Mouse (Mus musculus): ENCODE data around the gene Gm26620.

The Gm26620 gene

GRCm38 (mm10) chr1:170884978-170885561, at the start of gene Gm26620, which contains the start of gene Dusp12:
Gene Gm26620, plus strand, starts transcription at chr1:170885065.
Gene Dusp12, minus strand, starts transcription at chr1:170885540.
- peak; percentile 98 for ATAC-seq (ENCODE audit: insufficient number of reproducible peaks, low FRiP score, low TSS enrichment)

GRCm38 (mm10) chr1:170839685-170840084, 45.2 kb upstream of the Gm26620 start:
- no peak for ATAC-seq (ENCODE audit: insufficient number of reproducible peaks, low FRiP score, low TSS enrichment)

GRCm38 (mm10) chr1:170844380-170844779, 40.5 kb upstream of the Gm26620 start:
- ATAC-seq (ENCODE audit: insufficient number of reproducible peaks, low FRiP score, low TSS enrichment), result no peak

- no peak for ATAC-seq (ENCODE audit: insufficient number of reproducible peaks, low FRiP score, low TSS enrichment)
Measured at GRCm38 (mm10) chr1:170845448-170846307, 39.2 kb upstream of the Gm26620 start.

GRCm38 (mm10) chr1:170850007-170850406, 34.9 kb upstream of the Gm26620 start:
- ATAC-seq (ENCODE audit: insufficient number of reproducible peaks, low FRiP score, low TSS enrichment), result no peak

- ATAC-seq (ENCODE audit: insufficient number of reproducible peaks, low FRiP score, low TSS enrichment), result no peak
Measured at GRCm38 (mm10) chr1:170850637-170851624, 33.9 kb upstream of the Gm26620 start.

- ATAC-seq (ENCODE audit: insufficient number of reproducible peaks, low FRiP score, low TSS enrichment), result no peak
Measured at GRCm38 (mm10) chr1:170853604-170854003, 31.3 kb upstream of the Gm26620 start.

- ATAC-seq (ENCODE audit: insufficient number of reproducible peaks, low FRiP score, low TSS enrichment), result no peak
Measured at GRCm38 (mm10) chr1:170855056-170855760, 29.7 kb upstream of the Gm26620 start.

- ATAC-seq (ENCODE audit: insufficient number of reproducible peaks, low FRiP score, low TSS enrichment), result peak; percentile 81
Measured at GRCm38 (mm10) chr1:170857369-170857768, 27.5 kb upstream of the Gm26620 start.

- no peak for ATAC-seq (ENCODE audit: insufficient number of reproducible peaks, low FRiP score, low TSS enrichment)
Measured at GRCm38 (mm10) chr1:170858872-170859271, 26.0 kb upstream of the Gm26620 start.

GRCm38 (mm10) chr1:170861671-170862434, 23.0 kb upstream of the Gm26620 start:
- no peak for ATAC-seq (ENCODE audit: insufficient number of reproducible peaks, low FRiP score, low TSS enrichment)

- no peak for ATAC-seq (ENCODE audit: insufficient number of reproducible peaks, low FRiP score, low TSS enrichment)
Measured at GRCm38 (mm10) chr1:170862435-170862717, 22.5 kb upstream of the Gm26620 start.

- no peak for ATAC-seq (ENCODE audit: insufficient number of reproducible peaks, low FRiP score, low TSS enrichment)
Measured at GRCm38 (mm10) chr1:170863033-170863432, 21.8 kb upstream of the Gm26620 start.

- ATAC-seq (ENCODE audit: insufficient number of reproducible peaks, low FRiP score, low TSS enrichment), result no peak
Measured at GRCm38 (mm10) chr1:170864234-170864633, 20.6 kb upstream of the Gm26620 start.

- ATAC-seq (ENCODE audit: insufficient number of reproducible peaks, low FRiP score, low TSS enrichment), result no peak
Measured at GRCm38 (mm10) chr1:170864754-170865153, 20.1 kb upstream of the Gm26620 start.

GRCm38 (mm10) chr1:170865406-170865805, 19.5 kb upstream of the Gm26620 start:
- no peak for ATAC-seq (ENCODE audit: insufficient number of reproducible peaks, low FRiP score, low TSS enrichment)

- ATAC-seq (ENCODE audit: insufficient number of reproducible peaks, low FRiP score, low TSS enrichment), result peak; percentile 38; the same call in 1 of the 2 replicates
Measured at GRCm38 (mm10) chr1:170866992-170867690, 17.7 kb upstream of the Gm26620 start.

- ATAC-seq (ENCODE audit: insufficient number of reproducible peaks, low FRiP score, low TSS enrichment), result peak; percentile 71
Measured at GRCm38 (mm10) chr1:170867691-170868105, 17.2 kb upstream of the Gm26620 start, which contains the start of gene Atf6. Gene Atf6, minus strand, starts transcription at chr1:170867771.
